Mouse (Mus musculus) thymus, adult 2 months (tissue): Measurements from ENCODE around the gene Casz1.

ENCODE experiments used
- CTCF ChIP-seq: fragments of 200-500 bp; IDR thresholded peaks from 2 replicates; pipeline ENCODE4 v1.5.1; 2012; ENCODE audit warnings: mild to moderate bottlenecking, control low read depth, low read length, moderate library complexity, borderline replicate concordance; ENCODE audit not compliant: control insufficient read depth, poor library complexity, insufficient read depth; ENCODE audit errors: extremely low read depth
- POLR2A ChIP-seq: fragments of 200-500 bp; IDR thresholded peaks from 2 replicates; pipeline ENCODE4 v1.6.1; 2012; ENCODE audit warnings: mild to moderate bottlenecking, low read length, control low read depth, moderate library complexity; ENCODE audit not compliant: control insufficient read depth, poor library complexity, insufficient read depth; ENCODE audit errors: extremely low read depth

- no peak for TF ChIP-seq CTCF
- TF ChIP-seq POLR2A = no peak
Observed at GRCm38 (mm10) chr4:148860636-148861035, 56.4 kb downstream of the Casz1 start.
